Mouse (Mus musculus) heart, postnatal 0 days (tissue): ENCODE data around the gene Zfand2b.

Experiments used
- CTCF ChIP-seq: IDR thresholded peaks from 2 replicates; pipeline ENCODE4 v1.5.1; 2016; ENCODE audit warnings: antibody characterized with exemption, control low read depth, low read depth
- EP300 ChIP-seq: IDR thresholded peaks from 2 replicates; pipeline ENCODE4 v1.6.1; 2016; ENCODE audit warnings: antibody characterized with exemption, low read depth

- TF ChIP-seq EP300 (no peak), CTCF (no peak)
These were observed 11.1 kb downstream of the Zfand2b start for GRCm38 (mm10) chr1:75179334-75180104.
